Mouse (Mus musculus): ENCODE data around the gene Cacng3.

The Cacng3 gene

GRCm38 (mm10) chr7:122716299-122716698 lies 46.0 kb downstream of the Cacng3 start:
- in situ Hi-C loops (cut with MboI, MseI), result loop anchor here in 1 of 2 experiments (25.0 kb wide), 1 partner anchor 746 kb away; the partner anchor contains the start of gene Aqp8

- in situ Hi-C loops (cut with MboI, MseI), result loop anchor here in 1 of 2 experiments (25.0 kb wide), 1 partner anchor 744 kb away; the partner anchor contains the start of gene Aqp8
These were observed 48.2 kb downstream of the Cacng3 start for GRCm38 (mm10) chr7:122718540-122718939.

GRCm38 (mm10) chr7:122723358-122723876 lies 53.1 kb downstream of the Cacng3 start:
- in situ Hi-C loops (cut with MboI, MseI), result loop anchor here in 1 of 2 experiments (25.0 kb wide), 1 partner anchor 739 kb away; the partner anchor contains the start of gene Aqp8

- in situ Hi-C loops (cut with MboI, MseI), result loop anchor here in 1 of 2 experiments (25.0 kb wide), 1 partner anchor 1564 kb away; no protein-coding TSS in a partner anchor
These were observed 56.1 kb downstream of the Cacng3 start for GRCm38 (mm10) chr7:122726376-122726775.

- in situ Hi-C loops (cut with MboI, MseI), result loop anchor here in 1 of 2 experiments (25.0 kb wide), 1 partner anchor 1566 kb away; no protein-coding TSS in a partner anchor
These were observed 57.9 kb downstream of the Cacng3 start for GRCm38 (mm10) chr7:122728186-122728585.

GRCm38 (mm10) chr7:122728846-122729245 lies 58.6 kb downstream of the Cacng3 start:
- in situ Hi-C loops (cut with MboI, MseI), result loop anchor here in 1 of 2 experiments (25.0 kb wide), 1 partner anchor 1567 kb away; no protein-coding TSS in a partner anchor

GRCm38 (mm10) chr7:122735323-122735722 lies 65.0 kb downstream of the Cacng3 start:
- in situ Hi-C loops (cut with MboI, MseI), result loop anchor here in 1 of 2 experiments (25.0 kb wide), 1 partner anchor 1573 kb away; no protein-coding TSS in a partner anchor

GRCm38 (mm10) chr7:122738541-122738940 lies 68.2 kb downstream of the Cacng3 start:
- in situ Hi-C loops (cut with MboI, MseI), result loop anchor here in 1 of 2 experiments (25.0 kb wide), 1 partner anchor 1576 kb away; no protein-coding TSS in a partner anchor

- in situ Hi-C loops (cut with MboI, MseI), result loop anchor here in 1 of 2 experiments (25.0 kb wide), 1 partner anchor 1578 kb away; no protein-coding TSS in a partner anchor
These were observed 70.4 kb downstream of the Cacng3 start for GRCm38 (mm10) chr7:122740663-122741062.

GRCm38 (mm10) chr7:122755920-122756603 lies 85.8 kb downstream of the Cacng3 start:
- in situ Hi-C loops (cut with MboI, MseI), result no loop called here

GRCm38 (mm10) chr7:122758645-122759044 lies 88.4 kb downstream of the Cacng3 start:
- in situ Hi-C loops (cut with MboI, MseI), result no loop called here

- in situ Hi-C loops (cut with MboI, MseI), result no loop called here
These were observed 94.2 kb downstream of the Cacng3 start for GRCm38 (mm10) chr7:122764506-122764905.

- in situ Hi-C loops (cut with MboI, MseI), result no loop called here
These were observed 98.2 kb downstream of the Cacng3 start for GRCm38 (mm10) chr7:122768292-122769020.

- in situ Hi-C loops (cut with MboI, MseI), result no loop called here
These were observed 109.3 kb downstream of the Cacng3 start for GRCm38 (mm10) chr7:122779601-122780000.

GRCm38 (mm10) chr7:122789929-122790328 lies 119.6 kb downstream of the Cacng3 start:
- in situ Hi-C loops (cut with MboI, MseI), result no loop called here

- in situ Hi-C loops (cut with MboI, MseI), result no loop called here
These were observed 123.5 kb downstream of the Cacng3 start for GRCm38 (mm10) chr7:122793655-122794346.

- in situ Hi-C loops (cut with MboI, MseI), result no loop called here
These were observed 124.8 kb downstream of the Cacng3 start for GRCm38 (mm10) chr7:122795140-122795539.

GRCm38 (mm10) chr7:122800821-122801220 lies 130.5 kb downstream of the Cacng3 start:
- in situ Hi-C loops (cut with MboI, MseI), result loop anchor here (10.0 kb wide), 2 partner anchors 566 to 1166 kb away; no protein-coding TSS in a partner anchor

GRCm38 (mm10) chr7:122803839-122804496 lies 133.7 kb downstream of the Cacng3 start:
- in situ Hi-C loops (cut with MboI, MseI), result loop anchor here (10.0 kb wide), 2 partner anchors 569 to 1169 kb away; no protein-coding TSS in a partner anchor

GRCm38 (mm10) chr7:122806531-122806930 lies 136.2 kb downstream of the Cacng3 start:
- in situ Hi-C loops (cut with MboI, MseI), result loop anchor here (10.0 kb wide), 2 partner anchors 572 to 1172 kb away; no protein-coding TSS in a partner anchor
